Mouse (Mus musculus) CH12.LX (cell line): ENCODE data around the gene Tbl3. TPM values are rescaled to one million over a fixed set of nuclear protein-coding genes. Genes with fewer than 3 reads are reported as not detected.

Experiments
- DNase-seq: peaks from one replicate; pipeline ENCODE4 v3.0.0-alpha.2; 2013; ENCODE audit errors: extremely low read depth
- H3K27ac ChIP-seq: 2 replicates; pipeline ENCODE4 v1.5.1; 2012; ENCODE audit warnings: low read depth, mild to moderate bottlenecking, control low read depth, moderate library complexity; ENCODE audit not compliant: insufficient read depth
- H3K27me3 ChIP-seq: replicated peaks from 2 replicates; pipeline ENCODE3; 2012; ENCODE audit warnings: inconsistent platforms
- H3K36me3 ChIP-seq, 2 experiments: replicated peaks in 1 of 2; 2 replicates each; pipeline versions ENCODE3 to v1.6.1; 2012; ENCODE audit warnings: inconsistent platforms in 1 of 2, low read length in 1 of 2, mild to moderate bottlenecking in 1 of 2, mixed read lengths in 1 of 2, moderate library complexity in 1 of 2; ENCODE audit not compliant: control insufficient read depth in 1 of 2, insufficient read depth in 1 of 2
- H3K4me1 ChIP-seq, 2 experiments: 2 replicates each; pipeline ENCODE4 v1.6.1; 2012; ENCODE audit warnings: inconsistent platforms in 1 of 2, moderate library complexity in 1 of 2; ENCODE audit not compliant: insufficient read depth in 2 of 2, control insufficient read depth in 1 of 2
- H3K4me2 ChIP-seq: 2 replicates; pipeline ENCODE4 v1.6.1; 2012; ENCODE audit warnings: low read depth, mild to moderate bottlenecking, control low read depth; ENCODE audit not compliant: poor library complexity, insufficient read depth, severe bottlenecking
- H3K4me3 ChIP-seq, 3 experiments: fragments of 150-350 bp in 1 of 3; sonication (generic) in 1 of 3; replicated peaks in 1 of 3; 2 replicates each; pipeline versions ENCODE3 to v1.5.1; 2011 to 2012; ENCODE audit warnings: low read depth in 2 of 3, low read length in 2 of 3, mild to moderate bottlenecking in 2 of 3, moderate library complexity in 2 of 3, control low read depth in 1 of 3, improper control_type of control experiment in 1 of 3, inconsistent platforms in 1 of 3, mixed read lengths in 1 of 3; ENCODE audit not compliant: poor library complexity in 1 of 3
- H3K79me2 ChIP-seq: replicated peaks from 2 replicates; pipeline ENCODE4 v1.6.1; 2012; ENCODE audit warnings: mild to moderate bottlenecking, moderate library complexity; ENCODE audit not compliant: control insufficient read depth, poor library complexity, insufficient read depth, severe bottlenecking; ENCODE audit errors: extremely low read depth
- H3K9ac ChIP-seq: 2 replicates; pipeline ENCODE4 v1.6.1; 2012; ENCODE audit warnings: low read depth, mild to moderate bottlenecking, control low read depth, moderate library complexity; ENCODE audit not compliant: insufficient read depth
- H3K9me3 ChIP-seq: replicated peaks from 2 replicates; pipeline ENCODE3; 2012; ENCODE audit warnings: low read length, inconsistent platforms, mixed read lengths
- CHD2 ChIP-seq: IDR thresholded peaks from 2 replicates; pipeline ENCODE4 v1.6.1; 2011; ENCODE audit warnings: low read length, improper control_type of control experiment
- CTCF ChIP-seq, 2 experiments: IDR thresholded peaks in 1 of 2; conservative IDR thresholded peaks in 1 of 2; 2 replicates each; pipeline ENCODE4 v1.5.1; 2011 to 2012; ENCODE audit warnings: low read depth in 2 of 2, low read length in 2 of 2, improper control_type of control experiment in 1 of 2, inconsistent platforms in 1 of 2, mild to moderate bottlenecking in 1 of 2, moderate library complexity in 1 of 2
- E2F4 ChIP-seq: IDR thresholded peaks from 2 replicates; pipeline ENCODE4 v1.6.1; 2011; ENCODE audit warnings: low read depth, low read length, improper control_type of control experiment; ENCODE audit not compliant: insufficient replicate concordance
- ELF1 ChIP-seq: IDR thresholded peaks from 2 replicates; pipeline ENCODE4 v1.6.1; 2014; ENCODE audit warnings: low read depth, mild to moderate bottlenecking, inconsistent platforms, low read length, improper control_type of control experiment
- ETS1 ChIP-seq: conservative IDR thresholded peaks from 2 replicates; pipeline ENCODE4 v1.6.1; 2012; ENCODE audit warnings: low read depth, mild to moderate bottlenecking, inconsistent platforms, low read length, improper control_type of control experiment, moderate library complexity
- GABPA ChIP-seq: IDR thresholded peaks from 2 replicates; pipeline ENCODE4 v1.6.1; 2012; ENCODE audit warnings: low read depth, low read length, improper control_type of control experiment, inconsistent platforms; ENCODE audit not compliant: insufficient replicate concordance
- IRF4 ChIP-seq: IDR thresholded peaks from 2 replicates; pipeline ENCODE4 v1.6.1; 2014; ENCODE audit warnings: low read depth, mild to moderate bottlenecking, inconsistent platforms, low read length, improper control_type of control experiment
- JUN ChIP-seq: IDR thresholded peaks from 2 replicates; pipeline ENCODE4 v1.6.1; 2011; ENCODE audit warnings: low read depth, mild to moderate bottlenecking, low read length, improper control_type of control experiment, moderate library complexity; ENCODE audit not compliant: insufficient read depth
- JUND ChIP-seq: conservative IDR thresholded peaks from 2 replicates; pipeline ENCODE4 v1.6.1; 2011; ENCODE audit warnings: low read depth, low read length, improper control_type of control experiment
- MAFK ChIP-seq: IDR thresholded peaks from 2 replicates; pipeline ENCODE4 v1.6.1; 2011; ENCODE audit warnings: low read length, improper control_type of control experiment; ENCODE audit not compliant: insufficient replicate concordance
- MAX ChIP-seq: IDR thresholded peaks from 2 replicates; pipeline ENCODE4 v1.6.1; 2011; ENCODE audit warnings: low read length, improper control_type of control experiment
- MAZ ChIP-seq: IDR thresholded peaks from 2 replicates; pipeline ENCODE4 v1.6.1; 2012; ENCODE audit warnings: low read depth, mild to moderate bottlenecking, inconsistent platforms, low read length, improper control_type of control experiment, moderate library complexity
- MEF2A ChIP-seq: IDR thresholded peaks from 2 replicates; pipeline ENCODE4 v1.6.1; 2014; ENCODE audit warnings: low read depth, mild to moderate bottlenecking, inconsistent platforms, low read length, improper control_type of control experiment, borderline replicate concordance
- MYC ChIP-seq: IDR thresholded peaks from 2 replicates; pipeline ENCODE4 v1.6.1; 2011; ENCODE audit warnings: low read depth, mild to moderate bottlenecking, improper control_type of control experiment, low read length
- PAX5 ChIP-seq: IDR thresholded peaks from 2 replicates; pipeline ENCODE4 v1.6.1; 2012; ENCODE audit warnings: low read length, inconsistent platforms, mixed read lengths
- POLR2A ChIP-seq: IDR thresholded peaks from 2 replicates; pipeline ENCODE4 v1.6.1; 2011; ENCODE audit warnings: low read depth, mild to moderate bottlenecking, improper control_type of control experiment, low read length
- SIN3A ChIP-seq: IDR thresholded peaks from 2 replicates; pipeline ENCODE4 v1.6.1; 2012; ENCODE audit warnings: low read length, improper control_type of control experiment, inconsistent platforms
- UBTF ChIP-seq: IDR thresholded peaks from 2 replicates; pipeline ENCODE4 v1.6.1; 2012; ENCODE audit warnings: low read depth, mild to moderate bottlenecking, inconsistent platforms, low read length, improper control_type of control experiment, moderate library complexity
- USF1 ChIP-seq: IDR thresholded peaks from 2 replicates; pipeline ENCODE4 v1.6.1; 2014; ENCODE audit warnings: low read depth, mild to moderate bottlenecking, inconsistent platforms, low read length, improper control_type of control experiment
- USF2 ChIP-seq: conservative IDR thresholded peaks from 2 replicates; pipeline ENCODE4 v1.6.1; 2011; ENCODE audit warnings: low read depth, low read length, improper control_type of control experiment
- ZC3H11A ChIP-seq: IDR thresholded peaks from 2 replicates; pipeline ENCODE4 v1.6.1; 2012; ENCODE audit warnings: low read depth, mild to moderate bottlenecking, inconsistent platforms, low read length, improper control_type of control experiment
- ZKSCAN1 ChIP-seq: IDR thresholded peaks from 2 replicates; pipeline ENCODE4 v1.6.1; 2012; ENCODE audit warnings: low read depth, inconsistent platforms, low read length, improper control_type of control experiment, borderline replicate concordance
- dilution Hi-C: fragments of 300-500 bp; cut with MboI; formaldehyde crosslinking; loops from 2 replicates; pipeline ENCODE4 v1.14.3; 2020; ENCODE audit warnings: low sequenced_read_pairs; ENCODE audit not compliant: extremely low pct_unique_long_range_greater_than_20kb, extremely low pct_ligation_motif_present
- in situ Hi-C: fragments of 300-500 bp; cut with MboI; formaldehyde crosslinking; loops from 3 replicates; pipeline ENCODE4 v1.14.3; 2019; ENCODE audit warnings: low sequenced_read_pairs, low pct_ligation_motif_present, low pct_unique_long_range_greater_than_20kb, mixed read lengths
- polyA plus RNA-seq: library from polyadenylated mRNA; unstranded; fragments of >175 nt; gene quantifications from 2 replicates; pipeline ENCODE4 v1.2.1, GENCODE M21; 2012; ENCODE audit warnings: low read depth; ENCODE audit not compliant: insufficient read length
- total RNA-seq, 2 experiments: library from RNA; depleted of rRNA; stranded (reverse); fragments of 300-350 nt in 1 of 2; fragments of >200 nt in 1 of 2; gene quantifications; 2 replicates each; pipeline ENCODE4 v1.2.3; 2012 to 2014

The Tbl3 gene
- total and polyA plus RNA-seq, 3 experiments = 98.0 to 105 (median 104) TPM

DNA sequence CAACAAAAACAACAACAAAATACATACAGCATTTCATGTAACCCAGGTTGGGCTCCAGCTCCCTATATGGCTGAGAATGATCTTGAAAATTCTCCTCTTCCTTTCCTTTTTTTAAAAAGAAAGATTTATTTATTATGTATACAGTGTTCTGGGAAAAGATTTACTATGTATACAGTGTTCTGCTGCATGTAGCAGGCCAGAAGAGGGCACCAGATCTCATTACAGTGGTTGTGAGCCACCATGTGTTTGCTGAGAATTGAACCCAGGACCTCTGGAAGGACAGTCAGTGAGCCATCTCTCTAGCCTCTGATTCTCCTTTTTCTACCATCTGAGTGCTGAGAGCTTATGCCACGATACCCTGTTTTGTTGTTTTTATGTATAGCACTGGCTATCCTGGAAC is 27.1 kb upstream of the Tbl3 start:
- in situ Hi-C loops (no loop called here), dilution Hi-C loops (no loop called here)
- no peak overlapping the region for H3K27ac ChIP-seq
- no peaks in the 10 kb centered on the region for H3K9me3 ChIP-seq
- H3K36me3 ChIP-seq = peaks cover 3 to 12% of the 10 kb centered on the region in 2 experiments
- peaks cover 4 to 41% of the 10 kb centered on the region in 2 experiments; a peak in 3 of 4 replicates for H3K4me1 ChIP-seq
- no peaks in the 10 kb centered on the region for H3K27me3 ChIP-seq
- no peak for TF ChIP-seq USF1
- 0 out of 2 replicates have a peak, but pooled peaks have one; percentile 17 for TF ChIP-seq MAX
- peak; percentile 63; the same call in 1 of the 2 replicates for TF ChIP-seq MYC
- TF ChIP-seq GABPA = no peak
- TF ChIP-seq SIN3A = no peak
- peak; percentile 12 to 48; a peak in 2 of 4 replicates for TF ChIP-seq CTCF (conservative IDR thresholded peaks at IDR 0.05 in 1 of 2, IDR thresholded peaks at IDR 0.05 in 1 of 2; ENCODE audit: low read depth in 2 of 2, low read length in 2 of 2)
- no peaks in the 10 kb centered on the region for H3K79me2 ChIP-seq
- no peak for DNase-seq
- no peak overlapping the region for H3K4me2 ChIP-seq
- H3K9ac ChIP-seq = no peak overlapping the region
- no peak overlapping the region for H3K4me3 ChIP-seq

GRCm38 (mm10) chr17:24733434-24734050 is 26.1 kb upstream of the Tbl3 start:
- H3K9me3 ChIP-seq = no peaks in the 10 kb centered on the region
- TF ChIP-seq ETS1 (no peak), ZKSCAN1 (no peak), CHD2 (no peak), ELF1 (no peak), GABPA (no peak), IRF4 (no peak), USF2 (no peak), MEF2A (no peak), MAZ (no peak), POLR2A (no peak), E2F4 (no peak), JUN (no peak), ZC3H11A (no peak), CTCF (conservative IDR thresholded peaks at IDR 0.05 in 1 of 2, IDR thresholded peaks at IDR 0.05 in 1 of 2; ENCODE audit: low read depth in 2 of 2, low read length in 2 of 2) (no peak), JUND (no peak), PAX5 (no peak), UBTF (no peak), MAFK (no peak)
- no peak overlapping the region for H3K9ac ChIP-seq
- no peaks in the 10 kb centered on the region for H3K27me3 ChIP-seq
- DNase-seq = no peak
- H3K4me2 ChIP-seq = no peak overlapping the region
- H3K27ac ChIP-seq = no peak overlapping the region
- H3K36me3 ChIP-seq = peaks cover 0 to 7% of the 10 kb centered on the region in 2 experiments
- H3K79me2 ChIP-seq = no peaks in the 10 kb centered on the region
- H3K4me1 ChIP-seq = peaks cover 4 to 41% of the 10 kb centered on the region in 2 experiments; a peak in 3 of 4 replicates
- in situ Hi-C loops = no loop called here
- dilution Hi-C loops = no loop called here
- no peak overlapping the region for H3K4me3 ChIP-seq
